Mouse (Mus musculus) liver, embryonic 14.5 days (tissue): ENCODE measurements at regions not wholly inside any gene's neighbourhood (a gene's known extent, or its start where the extent isn't known, plus 50 kb on each side); places are given as distances from the start of the nearest gene placed in this dataset.

ENCODE experiments used
- CTCF ChIP-seq: IDR thresholded peaks from 2 replicates; pipeline ENCODE4 v1.5.1; 2016; ENCODE audit warnings: antibody characterized with exemption, low read depth, control low read depth
- EP300 ChIP-seq: IDR thresholded peaks from 2 replicates; pipeline ENCODE4 v1.6.1; 2016; ENCODE audit warnings: antibody characterized with exemption, low read depth

GRCm38 (mm10) chr2:77358176-77358575 is 77.8 kb upstream of the Sestd1 start:
- TF ChIP-seq CTCF, result no peak
- no peak for TF ChIP-seq EP300
